Mouse (Mus musculus): ENCODE measurements around the gene Myl7. TPM values are rescaled to one million over a fixed set of nuclear protein-coding genes. Genes with fewer than 3 reads are reported as not detected.
"Not testable (repeated sequence)": the region's sequence is repeated elsewhere in the genome, so short reads cannot be mapped to it uniquely, and the experiment has no call there.

The Myl7 gene
- total RNA-seq (2021) = not detected
- long read RNA-seq, experiment 1 = 0 reads
- long read RNA-seq, experiment 2 = 0 reads

GRCm38 (mm10) chr11:5898531-5898930 is at the start of gene Myl7:
Gene Myl7 (minus strand): TSS chr11:5898782.
- intact Hi-C loops (cut with DNase I) = no loop called here
- no peak for DNase-seq
- no peak for TF ChIP-seq CTCF (IDR thresholded peaks at IDR 0.05)
- no peak within 1 kb of the TSS for H3K27ac ChIP-seq
- H3K4me3 ChIP-seq = no peak within 1 kb of the TSS

GRCm38 (mm10) chr11:5947796-5948195 is 49.2 kb upstream of the Myl7 start:
- DNase-seq = no peak
- TF ChIP-seq CTCF (IDR thresholded peaks at IDR 0.05) = no peak
- intact Hi-C loops (cut with DNase I) = no loop called here
- no peak overlapping the region for H3K27ac ChIP-seq
- no peak overlapping the region for H3K4me3 ChIP-seq

- Histone ChIP-seq H3K27ac (no peak overlapping the region), H3K4me3 (no peak overlapping the region)
- DNase-seq = no peak
- intact Hi-C loops (cut with DNase I) = no loop called here
- TF ChIP-seq CTCF (IDR thresholded peaks at IDR 0.05) = no peak
Measured at GRCm38 (mm10) chr11:5945096-5945495, 46.5 kb upstream of the Myl7 start.

GRCm38 (mm10) chr11:5942966-5943365 is 44.4 kb upstream of the Myl7 start:
- no peak for TF ChIP-seq CTCF (IDR thresholded peaks at IDR 0.05)
- DNase-seq = no peak
- Histone ChIP-seq H3K27ac (no peak overlapping the region), H3K4me3 (no peak overlapping the region)
- intact Hi-C loops (cut with DNase I) = no loop called here

GRCm38 (mm10) chr11:5934531-5934930 is 35.9 kb upstream of the Myl7 start:
- intact Hi-C loops (cut with DNase I); DNase-seq; H3K4me3 ChIP-seq; H3K27ac ChIP-seq: not testable (repeated sequence)

GRCm38 (mm10) chr11:5931947-5932346 is 33.4 kb upstream of the Myl7 start:
- H3K27ac ChIP-seq; H3K4me3 ChIP-seq; intact Hi-C loops (cut with DNase I); DNase-seq: not testable (repeated sequence)
- peak; percentile 18; the same call in 1 of the 2 replicates for TF ChIP-seq CTCF (IDR thresholded peaks at IDR 0.05)

GRCm38 (mm10) chr11:5930578-5930977 is 32.0 kb upstream of the Myl7 start:
- intact Hi-C loops (cut with DNase I) = no loop called here
- TF ChIP-seq CTCF (IDR thresholded peaks at IDR 0.05) = no peak

GRCm38 (mm10) chr11:5926696-5927220 is 28.2 kb upstream of the Myl7 start:
- no peak for TF ChIP-seq CTCF (IDR thresholded peaks at IDR 0.05)
- H3K4me3 ChIP-seq = no peak overlapping the region
- intact Hi-C loops (cut with DNase I) = no loop called here
- DNase-seq = no peak
- no peak overlapping the region for H3K27ac ChIP-seq

More at GRCm38 (mm10) chr11:5930578-5930977, 32.0 kb upstream of the Myl7 start:
- DNase-seq = no peak
- H3K27ac ChIP-seq = no peak overlapping the region
- no peak overlapping the region for H3K4me3 ChIP-seq

GRCm38 (mm10) chr11:5924699-5925098 is 26.1 kb upstream of the Myl7 start:
- Histone ChIP-seq H3K27ac (no peak overlapping the region), H3K4me3 (no peak overlapping the region)
- no peak for DNase-seq
- intact Hi-C loops (cut with DNase I) = no loop called here
- no peak for TF ChIP-seq CTCF (IDR thresholded peaks at IDR 0.05)

- intact Hi-C loops (cut with DNase I) = no loop called here
- Histone ChIP-seq H3K4me3 (no peak overlapping the region), H3K27ac (no peak overlapping the region)
- no peak for DNase-seq
- no peak for TF ChIP-seq CTCF (IDR thresholded peaks at IDR 0.05)
Measured at GRCm38 (mm10) chr11:5920323-5920960, 21.9 kb upstream of the Myl7 start.

- intact Hi-C loops (cut with DNase I) = no loop called here
- TF ChIP-seq CTCF (IDR thresholded peaks at IDR 0.05) = no peak
- H3K27ac ChIP-seq = no peak overlapping the region
- DNase-seq = no peak
- no peak overlapping the region for H3K4me3 ChIP-seq
Measured at GRCm38 (mm10) chr11:5919606-5920005, 21.0 kb upstream of the Myl7 start.

GRCm38 (mm10) chr11:5918111-5918510 is 19.5 kb upstream of the Myl7 start:
- TF ChIP-seq CTCF (IDR thresholded peaks at IDR 0.05) = no peak
- intact Hi-C loops (cut with DNase I) = no loop called here
- H3K4me3 ChIP-seq = no peak overlapping the region
- H3K27ac ChIP-seq = no peak overlapping the region
- no peak for DNase-seq

GRCm38 (mm10) chr11:5916178-5916548 is 17.6 kb upstream of the Myl7 start:
- intact Hi-C loops (cut with DNase I) = no loop called here
- Histone ChIP-seq H3K4me3 (peak overlapping the region; percentile 53), H3K27ac (peak overlapping the region; percentile 82)
- DNase-seq = no peak
- no peak for TF ChIP-seq CTCF (IDR thresholded peaks at IDR 0.05)
